In genomic region chr9:91085923-91086322, GRCm38 (mm10) we compare ENCODE assay signal across 19 mouse cellular contexts.
"Had no signal": no experiment of that assay in that cellular context is flagged by ENCODE, and none has a peak within 500 bp of the region (broad histone marks: within the 10 kb centered on the region; RNA-seq: fewer than 3 reads in every experiment).

No protein-coding gene starts in this region.

- H3K9me3 ChIP-seq: limb, embryonic 12.5 days; limb, embryonic 15.5 days; midbrain, embryonic 13.5 days; neural tube, embryonic 13.5 days had no signal

- ATAC-seq: liver, postnatal 0 days; lung, postnatal 0 days; midbrain, embryonic 13.5 days had no signal

- H3K36me3 ChIP-seq: limb, embryonic 12.5 days; limb, embryonic 15.5 days; midbrain, embryonic 13.5 days; neural tube, embryonic 13.5 days had no signal

- H3K9ac ChIP-seq: limb, embryonic 12.5 days; limb, embryonic 15.5 days; liver, embryonic 14.5 days; liver, postnatal 0 days; lung, embryonic 14.5 days; midbrain, embryonic 13.5 days; neural tube, embryonic 13.5 days had no signal

- H3K4me1 ChIP-seq: limb, embryonic 12.5 days; limb, embryonic 15.5 days; midbrain, embryonic 13.5 days; neural tube, embryonic 13.5 days had no signal

- DNase-seq: kidney, adult 9 months; kidney, postnatal 14 days; kidney, postnatal 4 days; left cerebral cortex, postnatal 4 days; liver, postnatal 0 days; lung, embryonic 14.5 days; retina, postnatal 1 day; right cerebral cortex, postnatal 25 days; thymus, adult 18-20 months; thymus, postnatal 36 days had no signal

- H3K27me3 ChIP-seq: limb, embryonic 15.5 days; midbrain, embryonic 13.5 days; neural tube, embryonic 13.5 days had no signal

- H3K4me2 ChIP-seq: limb, embryonic 12.5 days; limb, embryonic 15.5 days; liver, embryonic 11.5 days; lung, embryonic 14.5 days; midbrain, embryonic 13.5 days; neural tube, embryonic 13.5 days had no signal

- H3K27ac ChIP-seq: limb, embryonic 12.5 days; limb, embryonic 15.5 days; liver, embryonic 14.5 days; macrophage; midbrain, embryonic 13.5 days; neural tube, embryonic 13.5 days had no signal

- H3K4me3 ChIP-seq: limb, embryonic 12.5 days; limb, embryonic 15.5 days; midbrain, embryonic 13.5 days; myocyte; neural tube, embryonic 13.5 days had no signal
